Mouse (Mus musculus) lung, embryonic 14.5 days (tissue): Measurements from ENCODE around the gene Ubxn11. TPM values are rescaled to one million over a fixed set of nuclear protein-coding genes. Genes with fewer than 3 reads are reported as not detected.
A peak's percentile ranks its signal among the peaks of the same experiment; 100 is the strongest.

Experiments used
- ATAC-seq: fragments of 200-750 bp; cut with Nextera tagmentation; 2 replicates; pipeline ENCODE4 v1.8.0; 2017; ENCODE audit warnings: mild to moderate bottlenecking, moderate TSS enrichment, moderate library complexity; ENCODE audit not compliant: insufficient read depth
- DNase-seq: peaks from one replicate; pipeline ENCODE4 v3.0.0-alpha.2; 2015
- H3K27ac ChIP-seq: fragments of 300-500 bp; sonication (generic); 2 replicates; pipeline ENCODE4 v1.5.1; 2014; ENCODE audit warnings: low read depth, mild to moderate bottlenecking, moderate library complexity
- H3K27me3 ChIP-seq: fragments of 300-500 bp; sonication (generic); 2 replicates; pipeline ENCODE4 v1.6.1; 2014; ENCODE audit warnings: low read length, control low read depth; ENCODE audit not compliant: insufficient read depth
- H3K36me3 ChIP-seq: fragments of 300-500 bp; sonication (generic); 2 replicates; pipeline ENCODE4 v1.6.1; 2014; ENCODE audit warnings: control low read depth; ENCODE audit not compliant: insufficient read depth
- H3K4me1 ChIP-seq: fragments of 300-500 bp; sonication (generic); 2 replicates; pipeline ENCODE4 v1.6.1; 2014; ENCODE audit warnings: antibody characterized with exemption, control low read depth; ENCODE audit not compliant: insufficient read depth
- H3K4me2 ChIP-seq: fragments of 300-500 bp; sonication (generic); 2 replicates; pipeline ENCODE4 v1.6.1; 2014; ENCODE audit warnings: mild to moderate bottlenecking
- H3K4me3 ChIP-seq: fragments of 300-500 bp; sonication (generic); 2 replicates; pipeline ENCODE4 v1.5.1; 2014; ENCODE audit warnings: low read depth, low read length
- H3K9ac ChIP-seq: fragments of 300-500 bp; sonication (generic); 2 replicates; pipeline ENCODE4 v1.6.1; 2014
- H3K9me3 ChIP-seq: fragments of 300-500 bp; sonication (generic); 2 replicates; pipeline ENCODE4 v1.6.1; 2016; ENCODE audit warnings: low read depth, low read length, control low read depth
- CTCF ChIP-seq: IDR thresholded peaks from 2 replicates; pipeline ENCODE4 v1.5.1; 2016; ENCODE audit warnings: antibody characterized with exemption, low read depth
- WGBS: fragments of 180-500 bp; shearing (Covaris S2); extraction: QIAGEN DNeasy Blood & Tissue Kit; methylation state at CpG from one replicate; pipeline ENCODE4 v1.1.7; 2014; 5-methylcytosine and 5-hydroxymethylcytosine counted together
- polyA plus RNA-seq: library from polyadenylated mRNA; unstranded; fragments of >200 nt; fragmentation: Nextera tagmentation; extraction: Ambion mirVana; gene quantifications from 2 replicates; pipeline ENCODE4 v1.2.1, GENCODE M21; 2014

Gene Ubxn11
- polyA plus RNA-seq, 1 experiment from 2014 or later: 6.8 TPM

DNA sequence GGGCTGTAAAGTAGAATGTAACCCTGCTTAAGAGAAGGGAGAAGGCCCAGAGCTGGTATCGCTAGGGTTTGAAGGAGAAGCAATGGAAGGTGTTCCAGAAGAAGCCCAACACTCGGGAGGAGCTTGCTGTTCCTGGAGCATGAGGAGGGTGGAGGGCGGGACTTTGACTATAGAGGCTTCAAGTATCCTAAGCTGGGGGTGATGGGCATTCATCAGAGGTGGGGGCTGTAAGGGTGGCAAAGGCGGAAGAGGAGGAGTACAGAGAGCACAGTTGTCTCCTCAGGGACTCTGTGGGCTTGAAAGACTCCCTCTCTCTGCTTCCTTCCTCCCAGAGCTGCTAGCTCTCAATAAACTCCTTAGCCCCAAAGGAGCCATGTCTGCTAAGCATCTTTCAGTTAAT, 2.1 kb upstream of the Ubxn11 start:
- no peak for DNase-seq
- Histone ChIP-seq H3K9me3 (no peaks in the 10 kb centered on the region), H3K27me3 (no peaks in the 10 kb centered on the region), H3K9ac (no peak overlapping the region), H3K36me3 (no peaks in the 10 kb centered on the region), H3K4me1 (no peaks in the 10 kb centered on the region), H3K27ac (no peak overlapping the region), H3K4me3 (no peak overlapping the region), H3K4me2 (no peak overlapping the region)
- TF ChIP-seq CTCF: no peak
- WGBS: 72% methylated on average over 4 of the region's 4 CpGs
- no peak for ATAC-seq

DNA sequence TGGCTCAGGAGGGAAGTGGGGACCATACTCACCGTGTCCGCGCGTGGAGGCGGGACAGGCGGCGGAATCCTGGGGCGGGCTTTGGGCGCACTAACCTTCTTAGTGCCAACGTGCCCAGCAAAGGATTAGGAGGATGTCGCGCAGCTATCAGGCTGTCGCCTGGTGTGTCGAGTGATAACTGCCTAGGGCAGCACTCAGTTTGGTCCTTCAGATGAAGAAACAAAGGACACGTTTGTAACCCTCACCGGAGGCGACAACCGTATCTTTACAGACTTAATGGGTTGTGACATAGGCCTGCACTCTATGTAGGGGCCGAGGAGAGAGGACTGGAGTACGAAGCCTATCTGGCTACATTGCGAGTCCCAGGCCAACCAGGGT, 361 bp downstream of the Ubxn11 start:
- Histone ChIP-seq H3K9ac (peak overlapping the region; percentile 60), H3K4me3 (peak overlapping the region; percentile 65), H3K27me3 (no peaks in the 10 kb centered on the region), H3K4me2 (peak overlapping the region; percentile 72), H3K27ac (no peak overlapping the region), H3K9me3 (no peaks in the 10 kb centered on the region), H3K36me3 (no peaks in the 10 kb centered on the region), H3K4me1 (no peaks in the 10 kb centered on the region)
- no peak for TF ChIP-seq CTCF
- 2% methylated on average over 21 of the region's 21 CpGs for WGBS
- no peak for DNase-seq
- peak; percentile 28 for ATAC-seq

DNA sequence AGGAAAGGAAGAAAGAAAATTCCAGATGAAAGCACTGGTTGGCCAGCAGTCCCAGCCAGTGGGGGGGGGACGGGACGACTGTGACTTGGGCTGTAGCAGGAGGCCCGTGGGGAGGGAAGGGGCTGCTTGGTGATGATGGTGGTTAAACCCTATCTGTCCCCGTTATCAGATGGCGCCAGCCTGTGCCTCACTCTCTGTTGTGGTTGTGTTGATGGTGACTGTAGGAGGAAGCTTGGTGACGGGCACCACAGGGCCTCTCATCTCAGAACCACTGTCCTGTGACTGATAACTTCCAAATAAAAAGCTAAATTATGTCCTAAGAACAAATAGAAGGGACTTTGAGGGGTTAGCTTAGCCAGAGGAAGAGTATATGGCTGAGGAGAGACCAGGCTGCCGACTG, 3.7 kb downstream of the Ubxn11 start:
- no peak overlapping the region for H3K9ac ChIP-seq
- H3K9me3 ChIP-seq: no peaks in the 10 kb centered on the region
- 56% methylated on average over 7 of the region's 7 CpGs for WGBS
- no peaks in the 10 kb centered on the region for H3K27me3 ChIP-seq
- no peaks in the 10 kb centered on the region; the same call in 1 of the 2 replicates for H3K4me1 ChIP-seq
- no peak for DNase-seq
- TF ChIP-seq CTCF: no peak
- no peak overlapping the region for H3K27ac ChIP-seq
- no peak for ATAC-seq
- no peak overlapping the region for H3K4me2 ChIP-seq
- no peaks in the 10 kb centered on the region for H3K36me3 ChIP-seq
- no peak overlapping the region for H3K4me3 ChIP-seq

DNA sequence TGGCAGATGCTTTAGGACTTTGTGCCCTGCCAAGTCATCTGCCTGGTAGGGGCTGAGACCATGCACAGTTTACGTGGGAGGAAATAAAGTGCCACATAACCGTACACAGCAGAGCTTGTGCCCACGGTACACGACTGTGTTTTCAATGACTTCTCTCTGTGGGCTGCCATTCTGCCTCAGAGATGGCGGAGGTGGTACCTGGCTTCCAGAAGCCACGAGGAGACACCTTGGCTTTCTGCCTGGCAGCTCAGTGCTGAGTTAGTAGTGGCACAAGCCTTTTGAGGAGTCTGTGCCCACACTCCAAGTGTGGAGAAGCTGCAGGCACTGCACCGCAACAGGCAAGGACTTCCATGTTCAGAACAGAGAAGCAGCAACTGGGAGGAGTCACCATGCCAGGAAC, 5.4 kb downstream of the Ubxn11 start:
- no peak overlapping the region for H3K27ac ChIP-seq
- H3K4me1 ChIP-seq: no peaks in the 10 kb centered on the region; the same call in 1 of the 2 replicates
- WGBS: 84% methylated on average over 7 of the region's 7 CpGs
- TF ChIP-seq CTCF: no peak
- no peak for ATAC-seq
- no peak overlapping the region for H3K4me3 ChIP-seq
- H3K4me2 ChIP-seq: no peak overlapping the region
- DNase-seq: no peak
- H3K27me3 ChIP-seq: no peaks in the 10 kb centered on the region
- no peaks in the 10 kb centered on the region for H3K9me3 ChIP-seq
- no peak overlapping the region for H3K9ac ChIP-seq
- no peaks in the 10 kb centered on the region for H3K36me3 ChIP-seq

DNA sequence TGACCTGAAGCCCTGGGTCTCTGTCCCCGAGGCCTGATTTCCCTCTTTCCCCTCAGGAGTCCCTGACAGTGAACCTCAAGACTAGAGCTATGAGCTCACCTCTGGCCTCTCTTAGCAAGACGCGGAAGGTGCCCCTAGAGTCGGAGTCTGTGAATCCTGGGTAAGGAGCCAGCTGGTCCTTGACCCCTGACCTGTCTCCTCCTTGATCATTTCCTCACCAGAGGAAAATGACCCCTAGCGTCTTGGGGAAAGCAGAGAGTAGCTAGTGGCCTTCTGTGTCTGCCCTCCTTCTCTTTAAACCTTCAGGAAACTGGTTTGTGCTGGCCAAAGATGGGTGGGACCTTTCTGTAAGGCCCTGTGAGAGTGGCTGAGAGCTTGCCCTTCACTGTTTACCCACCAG, 5.8 kb downstream of the Ubxn11 start:
- no peak overlapping the region for H3K4me2 ChIP-seq
- H3K27ac ChIP-seq: no peak overlapping the region
- no peak overlapping the region for H3K9ac ChIP-seq
- H3K27me3 ChIP-seq: no peaks in the 10 kb centered on the region
- H3K4me1 ChIP-seq: no peaks in the 10 kb centered on the region; the same call in 1 of the 2 replicates
- no peak for DNase-seq
- TF ChIP-seq CTCF: no peak
- ATAC-seq: no peak
- H3K4me3 ChIP-seq: no peak overlapping the region
- H3K36me3 ChIP-seq: no peaks in the 10 kb centered on the region
- H3K9me3 ChIP-seq: no peaks in the 10 kb centered on the region
- 18% methylated on average over 5 of the region's 5 CpGs for WGBS

DNA sequence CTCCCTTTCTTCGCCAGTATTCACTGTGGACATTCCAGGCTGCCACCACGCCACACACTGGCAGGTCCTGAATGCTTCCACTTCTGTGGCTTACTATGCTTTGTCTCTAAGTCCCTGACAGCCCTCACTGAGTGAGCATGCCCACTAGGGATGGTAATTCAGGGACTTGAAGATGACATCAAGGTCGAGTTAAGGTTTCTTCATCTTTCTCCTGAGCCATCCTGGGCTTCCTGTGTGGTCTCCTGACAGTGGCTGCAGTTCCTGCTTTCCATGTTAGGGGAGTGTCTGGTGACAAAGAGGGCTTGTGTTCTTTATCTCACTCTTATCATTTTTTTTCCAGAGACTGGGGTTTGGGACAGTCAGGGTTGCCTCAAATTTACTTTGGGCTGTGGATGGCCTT, 8.3 kb downstream of the Ubxn11 start:
- no peak overlapping the region for H3K4me3 ChIP-seq
- ATAC-seq (no peak), DNase-seq (no peak)
- no peaks in the 10 kb centered on the region for H3K27me3 ChIP-seq
- 37% methylated on average over 3 of the region's 3 CpGs for WGBS
- H3K4me2 ChIP-seq: no peak overlapping the region
- no peaks in the 10 kb centered on the region for H3K9me3 ChIP-seq
- H3K9ac ChIP-seq: no peak overlapping the region
- H3K27ac ChIP-seq: no peak overlapping the region
- no peaks in the 10 kb centered on the region for H3K36me3 ChIP-seq
- H3K4me1 ChIP-seq: no peaks in the 10 kb centered on the region; the same call in 1 of the 2 replicates
- no peak for TF ChIP-seq CTCF

DNA sequence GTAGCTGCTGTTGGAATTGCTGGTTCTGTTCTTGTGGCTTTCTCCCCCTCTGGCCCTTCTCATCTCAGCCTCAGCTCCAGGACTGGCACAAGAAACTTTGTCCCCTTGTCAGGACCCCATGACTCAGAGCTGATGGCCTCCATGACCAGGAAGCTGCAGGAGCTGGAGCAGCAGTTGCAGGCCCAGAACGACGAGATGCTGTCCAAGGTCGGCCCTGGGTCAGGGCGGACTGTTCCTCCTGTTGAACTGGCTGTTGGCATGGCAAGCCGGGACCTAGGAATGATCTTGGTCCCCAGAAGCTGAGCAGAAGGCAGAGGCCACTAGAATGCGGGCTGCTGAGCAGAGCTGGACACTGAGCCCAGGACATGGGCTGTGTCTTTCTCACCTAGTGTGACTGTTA, 10.0 kb downstream of the Ubxn11 start:
- H3K9ac ChIP-seq: no peak overlapping the region
- DNase-seq (no peak), ATAC-seq (no peak)
- H3K4me2 ChIP-seq: no peak overlapping the region
- no peaks in the 10 kb centered on the region; the same call in 1 of the 2 replicates for H3K4me1 ChIP-seq
- no peak for TF ChIP-seq CTCF
- H3K36me3 ChIP-seq: no peaks in the 10 kb centered on the region
- H3K9me3 ChIP-seq: no peaks in the 10 kb centered on the region
- H3K27ac ChIP-seq: no peak overlapping the region
- 55% methylated on average over 6 of the region's 6 CpGs for WGBS
- no peak overlapping the region for H3K4me3 ChIP-seq
- no peaks in the 10 kb centered on the region for H3K27me3 ChIP-seq
